Mouse (Mus musculus) testis, adult 2 months (tissue): ENCODE data around the gene Cnmd. TPM values are rescaled to one million over a fixed set of nuclear protein-coding genes. Genes with fewer than 3 reads are reported as not detected.
A peak's percentile ranks its signal among the peaks of the same experiment; 100 is the strongest.

Source experiments
- H3K27ac ChIP-seq: fragments of 200-500 bp; 2 replicates; pipeline ENCODE4 v1.5.1; 2012; ENCODE audit warnings: low read depth, low read length; ENCODE audit not compliant: control insufficient read depth, insufficient read depth
- H3K27me3 ChIP-seq: fragments of 200-500 bp; 2 replicates; pipeline ENCODE4 v1.6.1; 2012; ENCODE audit warnings: mild to moderate bottlenecking, low read length, moderate library complexity; ENCODE audit not compliant: control insufficient read depth, insufficient read depth
- H3K36me3 ChIP-seq: fragments of 200-500 bp; 2 replicates; pipeline ENCODE4 v1.6.1; 2012; ENCODE audit warnings: mild to moderate bottlenecking, low read length; ENCODE audit not compliant: control insufficient read depth, insufficient read depth
- H3K4me1 ChIP-seq: fragments of 200-500 bp; 2 replicates; pipeline ENCODE4 v1.6.1; 2012; ENCODE audit warnings: low read length; ENCODE audit not compliant: control insufficient read depth, insufficient read depth
- H3K4me3 ChIP-seq: fragments of 200-500 bp; 2 replicates; pipeline ENCODE4 v1.5.1; 2012; ENCODE audit warnings: low read depth, mild to moderate bottlenecking, low read length, moderate library complexity, mixed read lengths; ENCODE audit not compliant: control insufficient read depth
- CTCF ChIP-seq: fragments of 200-500 bp; IDR thresholded peaks from 2 replicates; pipeline ENCODE4 v1.5.1; 2012; ENCODE audit warnings: low read depth, mild to moderate bottlenecking, inconsistent platforms, low read length, moderate library complexity; ENCODE audit not compliant: control insufficient read depth, insufficient read depth, insufficient replicate concordance
- POLR2A ChIP-seq: fragments of 200-500 bp; IDR thresholded peaks from 2 replicates; pipeline ENCODE4 v1.6.1; 2012; ENCODE audit warnings: low read depth, mild to moderate bottlenecking, inconsistent platforms, low read length, moderate library complexity; ENCODE audit not compliant: control insufficient read depth
- polyA plus RNA-seq: library from polyadenylated mRNA; depleted of rRNA; stranded (reverse); fragments of >200 nt; gene quantifications from 2 replicates; pipeline ENCODE4 v1.2.3, GENCODE M21; 2012; rRNA removed

The Cnmd gene
- polyA plus RNA-seq, 1 experiment, result 2.6 TPM

DNA sequence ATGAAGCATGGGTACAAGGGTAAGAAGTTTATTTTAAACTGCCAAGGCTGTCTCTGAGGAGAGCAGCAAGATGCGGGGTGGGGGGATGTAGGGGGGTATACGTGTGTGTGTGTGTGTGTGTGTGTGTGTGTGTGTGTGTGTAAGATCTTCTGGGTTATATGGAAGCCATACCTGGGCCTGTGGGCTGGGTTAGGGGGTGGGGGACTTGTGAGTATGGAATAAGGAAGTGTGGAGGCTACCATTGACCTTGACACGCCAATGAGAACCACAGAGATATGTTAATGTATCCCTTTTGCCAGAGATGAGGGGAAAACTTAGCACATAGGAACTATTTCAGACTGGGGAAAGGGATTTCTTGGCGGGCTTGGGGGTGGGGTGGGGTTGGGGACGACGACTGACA is 72.6 kb downstream of the Cnmd start:
- no peak overlapping the region; the same call in 1 of the 2 replicates for H3K4me3 ChIP-seq
- H3K4me1 ChIP-seq, result peaks cover 3% of the 10 kb centered on the region; the same call in 1 of the 2 replicates
- no peaks in the 10 kb centered on the region for H3K27me3 ChIP-seq
- TF ChIP-seq CTCF (no peak), POLR2A (no peak)
- no peak overlapping the region for H3K27ac ChIP-seq
- H3K36me3 ChIP-seq, result no peaks in the 10 kb centered on the region; the same call in 1 of the 2 replicates

DNA sequence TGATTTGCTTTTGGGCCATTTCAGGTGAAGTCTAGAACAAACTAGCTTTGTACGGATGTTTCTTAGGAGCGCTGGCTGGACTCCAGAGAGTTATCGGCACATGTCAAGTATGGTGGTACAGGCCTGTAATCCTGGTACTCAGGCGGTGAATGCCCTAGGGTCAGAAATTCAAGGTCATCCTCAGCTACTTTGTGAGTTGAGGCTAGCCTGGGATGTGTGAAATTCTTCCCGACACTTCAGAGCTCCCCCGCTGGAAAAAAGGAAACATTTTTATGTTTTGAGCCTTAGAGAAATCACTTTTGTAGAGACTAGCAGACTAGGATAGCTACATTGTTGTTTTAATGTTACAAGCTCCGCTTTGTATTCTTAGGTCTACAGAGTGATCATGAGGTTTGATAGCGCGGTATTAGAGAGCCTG is 73.4 kb downstream of the Cnmd start:
- no peak for TF ChIP-seq POLR2A
- no peak for TF ChIP-seq CTCF
- Histone ChIP-seq H3K36me3 (no peaks in the 10 kb centered on the region; the same call in 1 of the 2 replicates), H3K4me1 (peaks cover 3% of the 10 kb centered on the region; the same call in 1 of the 2 replicates), H3K27ac (no peak overlapping the region), H3K27me3 (no peaks in the 10 kb centered on the region), H3K4me3 (peak overlapping the region; percentile 76)

DNA sequence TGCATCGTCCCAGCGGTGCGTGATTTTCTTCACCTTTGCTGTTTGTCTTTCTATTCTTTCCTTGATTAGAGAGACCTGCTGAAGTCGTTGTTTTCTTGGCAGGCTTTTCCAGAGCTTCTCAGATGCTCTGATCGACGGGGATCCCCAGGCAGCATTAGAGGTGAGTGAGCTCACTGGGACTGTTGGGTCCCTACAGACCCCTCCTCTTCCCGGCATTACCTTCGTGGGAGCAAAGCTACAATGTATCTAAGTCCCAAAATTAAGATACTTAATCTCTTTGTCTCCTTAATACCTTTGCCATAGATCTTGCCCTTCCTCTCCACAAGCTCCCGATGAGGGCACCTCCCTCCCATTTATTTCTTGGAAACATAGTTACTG is 74.1 kb downstream of the Cnmd start:
- no peaks in the 10 kb centered on the region for H3K27me3 ChIP-seq
- H3K4me1 ChIP-seq, result peaks cover 3% of the 10 kb centered on the region; the same call in 1 of the 2 replicates
- no peak for TF ChIP-seq POLR2A
- no peak for TF ChIP-seq CTCF
- no peaks in the 10 kb centered on the region; the same call in 1 of the 2 replicates for H3K36me3 ChIP-seq
- H3K27ac ChIP-seq, result peak overlapping the region; percentile 78
- peak overlapping the region; percentile 97 for H3K4me3 ChIP-seq

Other genes starting within 250 kb of the Cnmd start
- 8.4 and 8.8 TPM in 2 replicates for gene Kbtbd7, start 235.7 kb downstream of the Cnmd start, polyA plus RNA-seq
- 28.5 and 30.0 TPM in 2 replicates for gene Kbtbd6, start 210.3 kb downstream of the Cnmd start, polyA plus RNA-seq
- gene Elf1, start 181.0 kb downstream of the Cnmd start, polyA plus RNA-seq, result 3.2 and 3.9 TPM in 2 replicates
- 11.2 and 11.7 TPM in 2 replicates for gene Wbp4, start 180.7 kb downstream of the Cnmd start, polyA plus RNA-seq
- gene Sugt1, start 74.5 kb downstream of the Cnmd start, polyA plus RNA-seq, result 21.0 and 31.6 TPM in 2 replicates
- 0.58 and 0.63 TPM in 2 replicates for gene Pcdh8, start 109.1 kb upstream of the Cnmd start, polyA plus RNA-seq